Mouse (Mus musculus) fibroblast of lung, adult 2 months (primary cell): ENCODE results near the gene Olfr127.
"Not testable (repeated sequence)": the region's sequence is repeated elsewhere in the genome, so short reads cannot be mapped to it uniquely, and the experiment has no call there.

ENCODE experiments used
- DNase-seq: peaks from one replicate; pipeline ENCODE4 v3.0.0-alpha.2; 2011; ENCODE audit warnings: low read depth

Olfr127 gene

DNA sequence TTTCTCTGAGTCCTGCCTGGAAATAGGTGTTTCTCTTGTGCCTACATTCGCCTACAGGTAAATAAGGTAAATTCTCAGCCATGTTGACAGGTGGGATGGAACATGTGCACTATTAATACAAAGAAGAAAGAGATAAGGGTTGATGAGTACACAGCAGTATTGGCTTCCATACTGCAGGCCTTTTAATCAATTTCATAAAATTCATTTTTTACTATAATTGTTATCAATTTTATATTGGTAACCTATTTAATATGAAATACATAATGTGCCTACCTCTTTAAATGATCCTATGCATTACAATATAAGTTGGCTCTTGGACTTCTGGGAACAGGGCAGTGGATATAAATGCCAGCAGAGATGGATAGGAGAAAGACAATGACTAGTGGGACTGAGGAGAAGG lies at the start of gene Olfr127:
TSS of gene Olfr127 (plus strand) at position 301 of the 400 bp plus-strand sequence.
- DNase-seq, result no peak

DNA sequence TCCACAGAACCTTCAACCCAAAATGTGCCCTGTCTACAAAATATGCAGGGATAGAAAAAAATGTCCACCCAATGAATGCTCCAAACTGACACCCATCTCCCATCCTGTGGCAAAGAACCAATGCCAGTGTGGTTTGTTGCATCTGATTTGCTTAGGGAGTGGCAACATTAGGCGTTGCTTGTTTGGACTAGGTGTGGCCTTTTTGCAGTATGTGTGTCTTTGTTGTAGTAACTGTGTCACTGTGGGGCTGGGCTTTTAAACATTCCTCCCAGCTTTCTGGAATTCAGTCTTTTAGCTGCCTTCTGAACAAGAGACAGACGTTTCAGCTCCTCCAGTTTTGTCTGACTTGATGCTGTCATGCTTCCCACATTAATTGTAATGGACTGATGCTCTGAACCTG lies 36.3 kb upstream of the Olfr127 start:
- DNase-seq, result no peak

DNA sequence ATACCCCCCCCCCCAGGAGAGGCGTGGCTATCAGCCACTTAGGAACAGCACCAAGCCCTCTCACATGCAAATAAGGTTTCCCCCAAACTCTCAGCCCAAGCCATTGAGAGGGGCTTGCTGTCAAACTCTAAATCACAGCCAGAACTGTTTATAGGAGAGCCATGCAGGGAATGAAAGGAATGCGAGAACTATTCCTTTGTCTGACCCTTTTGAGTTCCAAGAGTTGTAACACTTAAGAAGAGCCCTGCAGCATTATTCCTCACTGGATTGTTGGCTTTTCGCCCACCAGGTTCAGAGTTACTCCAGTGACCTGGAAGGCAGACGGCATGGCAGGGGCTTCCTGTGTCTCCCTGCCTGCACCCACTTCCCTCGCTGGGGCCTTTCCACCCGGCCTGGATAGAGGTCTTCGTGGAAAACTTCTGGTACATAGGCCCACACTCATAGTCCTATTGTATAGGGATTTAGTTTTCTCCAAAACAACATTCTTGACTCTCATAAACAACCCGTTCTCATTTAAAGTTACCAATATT lies 30.5 kb upstream of the Olfr127 start:
- no peak for DNase-seq

DNA sequence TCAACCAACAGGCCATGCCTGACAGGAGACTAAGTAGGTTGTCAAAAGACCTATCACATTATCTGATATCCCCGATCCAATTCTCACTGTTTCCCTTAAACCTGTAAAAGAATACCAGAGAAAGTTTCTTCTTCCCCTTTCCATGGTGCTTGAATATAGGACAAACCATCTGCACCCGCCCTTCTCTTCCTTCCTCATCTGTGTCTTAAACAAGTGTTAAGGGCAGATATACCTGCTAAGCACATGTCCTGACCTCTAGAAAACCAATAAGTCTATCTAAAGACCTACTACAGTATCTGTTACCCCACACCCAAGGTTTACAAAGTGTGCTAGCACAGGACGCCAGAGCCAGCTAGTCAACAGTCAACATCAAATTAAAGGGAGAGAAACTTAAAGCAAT lies 26.4 kb upstream of the Olfr127 start:
- DNase-seq, result no peak

DNA sequence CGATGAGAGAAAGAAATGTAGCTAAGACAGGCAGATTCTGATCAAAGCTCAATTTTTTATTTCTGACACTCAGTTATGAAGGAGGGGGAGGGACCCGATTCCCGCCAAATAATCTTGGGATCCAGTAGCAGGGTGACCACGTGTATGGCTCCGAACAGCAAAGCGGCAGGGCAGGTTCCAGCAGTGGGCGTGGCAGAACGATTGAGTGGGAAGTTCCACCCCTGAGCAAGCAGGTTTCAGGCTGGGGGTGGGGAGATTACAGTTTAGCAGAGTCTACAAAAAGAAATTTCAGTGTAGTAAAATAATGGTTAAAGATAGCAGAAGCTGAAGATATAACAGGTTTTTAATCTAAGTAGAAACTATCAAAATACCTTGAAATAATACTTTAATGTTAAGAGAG lies 6.6 kb downstream of the Olfr127 start:
- DNase-seq, result not testable (repeated sequence)

DNA sequence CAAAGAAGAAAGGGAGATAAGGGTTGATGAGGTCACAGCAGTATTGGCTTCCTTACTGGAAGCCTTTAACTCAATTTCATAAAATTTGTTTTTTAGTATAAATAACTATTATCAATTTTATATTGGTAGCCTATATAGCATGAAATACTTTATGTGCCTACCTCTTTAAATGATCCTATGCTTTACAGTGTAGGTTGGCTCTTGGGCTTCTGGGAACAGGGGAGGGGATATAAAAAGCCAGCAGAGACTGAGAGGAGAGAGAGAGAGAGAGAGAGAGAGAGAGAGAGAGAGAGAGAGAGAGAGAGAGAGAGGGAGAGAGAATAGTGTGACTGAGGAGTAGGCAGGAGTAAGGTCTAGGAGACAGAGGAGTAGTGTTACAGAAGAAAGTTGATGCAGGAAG lies 20.0 kb downstream of the Olfr127 start, which contains the start of gene Olfr128:
TSS of gene Olfr128 (plus strand) at position 301 of the 400 bp plus-strand sequence.
- no peak for DNase-seq

DNA sequence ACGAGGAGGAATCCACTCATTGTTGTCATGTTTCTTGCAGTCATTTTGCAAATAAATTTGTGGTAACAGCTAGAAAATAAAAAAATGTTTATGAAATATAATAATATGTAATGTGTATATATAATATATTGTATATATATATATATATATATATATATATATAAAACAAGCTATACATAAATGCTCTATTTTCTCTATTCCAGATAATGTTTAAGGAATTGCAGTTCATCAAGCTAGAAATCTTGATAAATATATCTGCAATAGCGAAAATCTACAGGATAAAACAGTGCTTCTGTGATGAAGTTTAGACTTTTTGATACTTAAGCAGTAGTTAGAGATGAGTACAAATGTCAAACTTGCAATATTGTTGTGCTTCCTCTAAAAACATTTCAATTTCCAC lies 52.7 kb downstream of the Olfr127 start, which contains the start of gene Olfr761:
TSS of gene Olfr761 (minus strand) at position 101 of the 400 bp plus-strand sequence.
- no peak for DNase-seq
